Mouse (Mus musculus) urinary bladder, adult 18-20 months (tissue): ENCODE data around the gene Tmem176b.
"Not testable (repeated sequence)": the region's sequence is repeated elsewhere in the genome, so short reads cannot be mapped to it uniquely, and the experiment has no call there.

ENCODE experiments used
- DNase-seq, 2 experiments: peaks; one replicate each; pipeline ENCODE4 v3.0.0; 2022; ENCODE audit warnings: low spot score in 2 of 2, mixed read lengths in 2 of 2

The Tmem176b gene

GRCm38 (mm10) chr6:48840973-48841625 is at the start of gene Tmem176b:
Gene Tmem176b (minus strand): TSS chr6:48841496.
- DNase-seq, result peak; percentile 77 to 91

DNA sequence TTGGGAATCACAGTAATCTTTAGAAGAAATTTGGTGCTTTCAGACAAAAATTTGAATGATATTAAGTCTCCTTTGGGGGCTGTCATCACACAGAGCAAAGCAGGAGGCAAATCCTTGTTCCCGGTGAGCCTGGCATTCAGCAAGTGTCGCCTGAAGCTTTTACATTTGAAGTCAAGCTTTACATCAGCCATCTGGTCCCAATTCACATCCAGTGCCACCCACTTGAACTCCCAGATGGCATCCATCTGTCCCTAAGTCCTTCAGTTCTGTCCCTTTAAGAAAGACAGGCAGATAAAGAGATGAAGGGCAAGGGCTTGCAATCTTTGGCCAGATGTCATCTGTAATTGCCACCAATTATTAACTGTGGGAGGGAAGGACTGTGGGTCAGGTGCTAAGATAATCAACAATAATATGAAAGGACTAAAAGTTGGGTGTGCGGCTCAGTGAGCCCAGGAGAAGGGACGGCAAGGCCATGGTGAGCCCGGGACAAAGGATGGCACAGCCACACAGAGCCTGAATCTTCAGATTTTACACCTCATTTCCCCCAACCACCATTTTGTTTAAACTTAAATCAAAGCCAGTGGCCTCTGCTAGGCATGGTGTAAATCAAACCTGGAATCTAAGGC is 35.3 kb upstream of the Tmem176b start:
- DNase-seq, result no peak

DNA sequence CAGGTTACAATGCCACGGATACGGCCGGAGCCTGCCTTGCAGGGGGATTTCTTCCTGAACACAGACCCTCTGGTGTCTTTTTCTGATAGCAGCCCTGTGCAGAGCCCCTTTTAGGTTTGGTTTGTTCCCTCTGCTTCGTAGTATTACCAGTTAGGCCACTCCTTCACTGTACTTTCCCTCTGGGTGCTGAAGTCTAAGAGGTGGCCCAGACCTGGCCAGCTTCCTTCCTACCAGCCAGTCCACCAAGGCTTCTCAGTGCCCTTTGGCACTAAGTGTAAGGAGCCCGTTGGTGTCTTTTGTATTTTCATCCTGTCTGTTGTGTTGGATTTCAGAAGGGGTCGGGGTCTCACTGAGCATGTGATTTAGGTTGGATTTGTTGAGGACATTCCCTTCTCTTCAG is 34.2 kb upstream of the Tmem176b start:
- no peak for DNase-seq

- no peak for DNase-seq
Observed at GRCm38 (mm10) chr6:48874576-48874975, 33.3 kb upstream of the Tmem176b start.

GRCm38 (mm10) chr6:48872596-48872995 is 31.3 kb upstream of the Tmem176b start, which contains the start of gene Aoc1:
Gene Aoc1 (plus strand): TSS chr6:48872896.
- DNase-seq, result no peak

DNA sequence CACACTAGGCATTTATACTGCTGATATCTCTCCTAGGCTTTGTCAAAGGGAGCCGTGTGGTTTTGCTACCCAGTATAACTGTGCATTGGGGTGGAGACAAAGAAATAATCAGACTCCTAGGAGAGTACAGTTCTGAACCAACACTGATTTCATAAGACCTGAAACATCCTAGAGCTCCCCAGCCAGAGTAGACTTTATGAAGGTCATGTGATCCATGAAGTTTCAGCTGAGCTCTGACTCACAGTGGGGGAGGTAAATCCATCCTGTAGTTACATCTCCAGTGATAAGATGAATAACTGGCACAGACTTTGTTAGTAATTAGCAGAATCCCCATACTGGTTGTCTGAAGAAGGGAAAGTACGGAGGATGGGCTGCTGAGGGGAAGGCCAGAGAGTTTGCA is 28.5 kb upstream of the Tmem176b start:
- no peak for DNase-seq

DNA sequence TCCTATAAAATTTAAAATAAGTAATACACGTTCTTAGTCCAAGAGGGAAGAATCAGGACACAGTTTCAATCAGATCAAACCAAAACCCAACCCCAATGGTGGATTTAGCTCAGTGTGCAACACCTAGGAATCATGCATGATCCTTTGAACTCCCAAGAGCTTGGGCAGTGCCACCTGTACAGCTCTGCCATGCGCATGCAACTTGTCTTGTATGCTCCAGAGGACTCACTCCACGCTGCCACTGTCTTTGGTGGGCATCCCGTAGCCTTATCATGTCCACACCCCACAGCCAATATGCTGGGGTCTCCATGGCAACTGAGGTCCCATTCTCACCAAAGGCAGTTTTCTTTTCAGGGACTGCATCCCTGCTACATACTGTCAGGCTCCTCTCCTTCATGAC is 25.9 kb upstream of the Tmem176b start:
- no peak for DNase-seq

GRCm38 (mm10) chr6:48866355-48866950 is 25.2 kb upstream of the Tmem176b start:
- DNase-seq, result not testable (repeated sequence)

GRCm38 (mm10) chr6:48865152-48865745 is 24.0 kb upstream of the Tmem176b start:
- DNase-seq, result no peak

- no peak for DNase-seq
Observed at GRCm38 (mm10) chr6:48864723-48865122, 23.4 kb upstream of the Tmem176b start.

- DNase-seq, result no peak
Observed at GRCm38 (mm10) chr6:48864181-48864580, 22.9 kb upstream of the Tmem176b start.

DNA sequence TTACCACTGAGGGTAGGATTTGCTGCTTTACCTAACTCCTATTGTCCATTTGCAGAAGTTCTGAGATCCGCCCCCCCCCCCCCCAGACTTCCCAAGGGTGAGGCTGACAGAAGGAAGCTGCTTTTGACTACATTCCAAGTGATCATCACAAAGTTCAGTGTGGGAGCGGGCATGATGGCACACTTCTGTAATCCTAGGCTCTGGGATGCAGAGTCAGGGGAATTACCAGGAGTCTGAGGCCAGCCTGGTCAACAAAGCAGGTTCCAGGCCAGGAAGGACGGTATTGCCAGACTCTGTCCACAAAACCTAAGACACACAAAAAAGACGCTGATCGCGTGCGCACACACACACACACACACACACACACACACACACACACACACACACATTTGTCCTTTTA is 22.2 kb upstream of the Tmem176b start:
- DNase-seq, result no peak

DNA sequence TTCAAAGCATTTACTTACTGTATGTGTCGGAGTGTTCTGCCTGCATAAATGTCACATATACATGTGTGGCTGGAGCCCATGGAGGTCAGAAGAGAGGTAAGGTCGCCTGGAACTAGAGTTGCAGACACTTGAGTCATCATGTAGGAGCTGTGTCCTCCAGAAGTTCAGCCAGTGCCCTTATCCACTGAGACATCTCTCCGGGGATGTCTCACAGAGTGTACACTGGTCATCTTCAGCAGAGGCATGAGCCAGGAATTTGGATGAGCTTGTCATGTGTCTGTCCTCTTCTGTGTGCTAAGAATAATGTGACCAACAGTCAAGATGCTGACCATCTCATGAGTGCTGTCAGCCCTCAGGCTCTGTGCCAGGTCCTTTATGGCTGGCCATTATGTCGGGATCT is 21.5 kb upstream of the Tmem176b start:
- DNase-seq, result no peak

GRCm38 (mm10) chr6:48861616-48862280 is 20.5 kb upstream of the Tmem176b start:
- no peak for DNase-seq

DNA sequence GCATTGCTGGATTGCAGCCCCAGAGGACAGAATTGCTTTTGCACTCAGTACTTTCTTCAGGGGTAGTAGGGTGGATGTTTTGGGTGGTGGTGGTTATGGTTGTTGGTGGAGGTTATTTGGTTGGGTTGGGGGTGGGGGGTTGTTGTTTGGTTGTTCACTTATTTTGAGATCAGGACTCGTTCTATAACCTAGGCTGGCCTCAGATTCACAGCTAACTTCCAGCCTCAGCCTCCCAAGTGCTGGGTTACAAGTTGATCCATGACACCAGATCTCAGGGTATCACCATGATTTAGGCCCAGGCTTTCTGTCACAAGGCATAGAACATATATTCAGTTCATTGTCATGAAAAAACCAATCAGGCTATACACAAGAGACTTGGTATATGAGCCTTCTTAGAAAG is 19.6 kb upstream of the Tmem176b start:
- DNase-seq, result no peak

DNA sequence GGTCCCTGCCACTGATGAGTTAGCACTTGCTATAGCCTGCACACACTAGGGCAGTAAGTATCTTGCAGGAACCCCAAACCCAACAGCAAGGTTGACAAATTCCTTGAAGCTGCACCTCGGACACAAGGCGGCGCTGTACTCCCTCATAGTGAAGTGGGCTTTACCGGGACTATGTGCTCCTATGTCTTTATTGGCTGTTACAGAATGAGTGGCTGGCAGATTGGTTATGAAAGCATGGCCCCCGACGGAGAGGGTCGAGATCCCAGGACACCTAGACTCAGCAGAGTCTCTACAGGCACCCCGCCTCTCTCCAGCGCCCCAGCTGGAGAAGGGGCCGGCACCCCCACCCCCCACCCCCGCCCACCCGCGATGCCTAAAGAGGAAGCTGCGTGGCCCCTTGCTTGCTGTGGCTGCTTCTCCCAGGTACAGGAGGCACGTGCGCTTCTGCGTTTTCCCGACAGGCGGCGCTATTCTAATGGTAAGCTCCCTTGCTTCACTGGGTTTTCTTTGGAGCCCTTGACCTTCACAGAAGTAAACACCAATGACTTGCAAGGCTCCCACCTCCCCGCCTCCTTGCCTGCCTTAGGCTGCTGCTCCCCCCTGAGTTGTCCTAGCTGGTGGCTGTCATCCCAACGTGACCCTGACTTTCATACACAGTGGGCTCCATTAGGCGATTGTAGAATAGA is 19.0 kb upstream of the Tmem176b start:
- DNase-seq, result peak; percentile 20 to 43

- DNase-seq, result peak; percentile 17 to 52
Observed at GRCm38 (mm10) chr6:48857613-48858302, 16.5 kb upstream of the Tmem176b start.

DNA sequence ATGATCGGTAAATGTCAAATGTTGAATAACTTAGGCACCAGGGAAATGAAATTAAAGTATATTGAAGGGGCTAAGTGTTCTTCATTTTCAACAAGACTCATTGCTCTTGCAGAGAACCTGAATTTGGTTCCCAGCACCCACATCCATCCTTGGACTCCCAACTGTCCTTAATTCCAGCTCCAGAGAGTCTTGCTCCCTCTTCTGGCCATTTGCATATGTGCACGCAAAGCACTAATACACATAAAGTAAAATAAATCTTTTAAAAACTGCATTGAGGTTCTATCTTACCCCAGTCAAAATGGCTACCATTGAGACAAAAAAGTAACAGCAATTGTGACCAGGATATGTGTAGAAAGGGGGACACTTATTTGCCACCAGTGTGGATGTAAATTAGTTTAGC is 12.9 kb upstream of the Tmem176b start:
- DNase-seq, result no peak

- peak; percentile 56 to 64 for DNase-seq
Observed at GRCm38 (mm10) chr6:48851820-48852491, 10.7 kb upstream of the Tmem176b start.

DNA sequence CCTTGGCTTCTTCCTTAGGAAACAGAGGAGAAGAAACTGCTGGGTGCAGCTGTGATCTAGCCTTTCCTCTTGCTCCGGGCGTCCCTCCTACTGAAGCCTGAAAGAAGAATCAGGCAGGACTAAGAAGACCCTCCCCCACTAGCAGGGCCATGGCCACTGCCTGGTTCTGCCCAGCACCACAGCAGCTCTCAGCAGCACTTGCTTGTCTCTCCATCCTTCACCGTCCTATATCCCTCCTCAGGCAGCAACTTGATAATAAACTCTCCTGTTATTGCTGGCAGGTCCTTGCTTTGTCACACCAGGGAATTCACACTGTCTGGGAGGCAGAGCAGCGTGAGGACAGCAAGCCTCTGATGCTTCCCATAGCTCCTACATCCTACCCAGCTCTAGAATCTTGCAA is 3.8 kb upstream of the Tmem176b start:
- DNase-seq, result no peak
